Mouse (Mus musculus): ENCODE measurements at regions not wholly inside any gene's neighbourhood (a gene's known extent, or its start where the extent isn't known, plus 50 kb on each side); places are given as distances from the start of the nearest gene placed in this dataset.

- WGBS: 45% methylated on average over 10 of the region's 10 CpGs
- Histone ChIP-seq H3K4me1 (ENCODE audit: control insufficient read depth, insufficient read depth, low read length) (peaks cover 20% of the 10 kb centered on the region), H3K27ac (ENCODE audit: insufficient read depth, low read depth, low read length) (no peak overlapping the region), H3K4me3 (ENCODE audit: insufficient read depth, low read depth, low read length) (no peak overlapping the region)
- no peak for TF ChIP-seq POLR2A (IDR thresholded peaks at IDR 0.05; ENCODE audit: insufficient read depth, low read depth, low read length)
Observed at GRCm38 (mm10) chr16:29816681-29817369, 237.7 kb downstream of the Opa1 start.

DNA sequence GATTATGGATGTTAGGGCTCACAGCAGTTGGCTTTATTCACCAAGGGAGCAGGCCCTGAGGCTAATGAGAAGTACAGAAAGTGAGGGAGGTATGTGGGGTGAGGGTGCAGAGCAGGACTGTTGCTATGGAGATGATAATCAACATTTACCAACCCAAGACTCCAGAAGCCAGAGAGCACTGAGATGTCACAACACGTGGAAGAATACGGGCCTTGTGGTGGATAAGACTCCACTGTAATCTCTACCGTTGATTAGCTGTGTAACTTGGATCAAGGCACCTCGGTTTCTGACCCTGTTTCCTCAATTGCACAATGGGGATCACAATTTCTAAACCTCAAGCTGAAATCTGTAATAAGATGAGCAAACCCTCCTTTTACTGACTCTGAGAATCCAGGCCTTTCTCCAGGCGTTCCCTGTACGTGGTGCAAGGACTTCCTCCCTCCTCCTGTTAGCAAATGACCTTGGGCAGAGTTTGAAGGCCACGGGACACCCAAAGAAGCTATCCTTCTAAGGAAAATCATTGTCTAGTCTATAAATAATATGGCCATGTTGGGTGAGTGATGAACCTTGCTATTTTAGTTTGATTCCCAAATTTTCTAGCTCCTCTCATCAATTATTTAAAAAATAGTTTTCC lies 239.8 kb downstream of the Opa1 start:
- H3K27ac ChIP-seq (ENCODE audit: insufficient read depth, low read depth, low read length): no peak overlapping the region
- WGBS: 64% methylated on average over 7 of the region's 7 CpGs
- no peak for TF ChIP-seq POLR2A (IDR thresholded peaks at IDR 0.05; ENCODE audit: insufficient read depth, low read depth, low read length)
- TF ChIP-seq CTCF (IDR thresholded peaks at IDR 0.05; ENCODE audit: insufficient read depth, low read depth, low read length): no peak
- peaks cover 12% of the 10 kb centered on the region for H3K4me1 ChIP-seq (ENCODE audit: control insufficient read depth, insufficient read depth, low read length)
- no peak overlapping the region for H3K4me3 ChIP-seq (ENCODE audit: insufficient read depth, low read depth, low read length)

DNA sequence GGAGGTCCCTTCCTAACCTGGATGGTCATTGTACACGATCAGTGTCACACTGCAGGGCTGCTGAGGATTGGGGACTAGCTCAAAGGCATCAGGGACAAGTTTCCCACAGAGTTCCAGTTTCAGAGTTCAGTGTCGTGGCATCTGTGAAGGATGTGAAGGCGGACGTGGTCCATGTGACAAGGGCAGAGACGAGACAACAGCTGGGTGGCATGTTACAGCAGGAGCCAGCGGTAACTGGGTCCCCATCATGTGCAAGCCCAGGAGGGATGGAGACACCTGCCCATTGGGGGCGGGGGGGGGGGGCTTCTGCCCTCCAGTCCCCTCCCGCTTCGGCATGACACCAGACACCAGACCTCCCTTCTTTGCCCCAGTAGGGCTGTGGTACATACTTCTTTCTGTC lies 241.6 kb downstream of the Opa1 start:
- TF ChIP-seq CTCF (IDR thresholded peaks at IDR 0.05; ENCODE audit: insufficient read depth, low read depth, low read length) (no peak), POLR2A (IDR thresholded peaks at IDR 0.05; ENCODE audit: insufficient read depth, low read depth, low read length) (no peak)
- Histone ChIP-seq H3K27ac (ENCODE audit: insufficient read depth, low read depth, low read length) (no peak overlapping the region), H3K4me1 (ENCODE audit: control insufficient read depth, insufficient read depth, low read length) (peaks cover 8% of the 10 kb centered on the region), H3K4me3 (ENCODE audit: insufficient read depth, low read depth, low read length) (no peak overlapping the region)
- WGBS: 94% methylated on average over 9 of the region's 9 CpGs

DNA sequence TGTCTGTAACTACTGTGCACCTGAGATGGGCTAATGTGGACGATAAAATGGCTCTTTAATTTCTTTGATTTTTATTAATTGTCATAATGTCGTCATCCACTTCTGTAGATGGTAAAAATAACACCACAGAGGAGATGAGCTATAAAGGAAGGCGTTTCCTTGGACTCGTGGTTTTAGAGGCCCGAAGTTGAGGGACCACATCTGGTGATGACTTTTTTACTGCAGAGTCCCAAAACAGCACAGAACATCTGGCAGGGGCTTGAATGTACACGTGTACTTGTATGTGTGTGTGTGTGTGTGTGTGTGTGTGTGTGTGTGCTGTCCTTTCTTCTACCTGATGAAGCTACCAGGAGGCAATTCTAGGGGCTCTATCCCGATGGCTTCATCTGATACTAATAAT lies 242.1 kb upstream of the Hes1 start:
- H3K4me3 ChIP-seq (ENCODE audit: insufficient read depth, low read depth, low read length): no peak overlapping the region
- 93% methylated on average over 7 of the region's 7 CpGs for WGBS
- H3K27ac ChIP-seq (ENCODE audit: insufficient read depth, low read depth, low read length): no peak overlapping the region
- peaks cover 2% of the 10 kb centered on the region for H3K4me1 ChIP-seq (ENCODE audit: control insufficient read depth, insufficient read depth, low read length)
- TF ChIP-seq CTCF (IDR thresholded peaks at IDR 0.05; ENCODE audit: insufficient read depth, low read depth, low read length) (no peak), POLR2A (IDR thresholded peaks at IDR 0.05; ENCODE audit: insufficient read depth, low read depth, low read length) (no peak)

DNA sequence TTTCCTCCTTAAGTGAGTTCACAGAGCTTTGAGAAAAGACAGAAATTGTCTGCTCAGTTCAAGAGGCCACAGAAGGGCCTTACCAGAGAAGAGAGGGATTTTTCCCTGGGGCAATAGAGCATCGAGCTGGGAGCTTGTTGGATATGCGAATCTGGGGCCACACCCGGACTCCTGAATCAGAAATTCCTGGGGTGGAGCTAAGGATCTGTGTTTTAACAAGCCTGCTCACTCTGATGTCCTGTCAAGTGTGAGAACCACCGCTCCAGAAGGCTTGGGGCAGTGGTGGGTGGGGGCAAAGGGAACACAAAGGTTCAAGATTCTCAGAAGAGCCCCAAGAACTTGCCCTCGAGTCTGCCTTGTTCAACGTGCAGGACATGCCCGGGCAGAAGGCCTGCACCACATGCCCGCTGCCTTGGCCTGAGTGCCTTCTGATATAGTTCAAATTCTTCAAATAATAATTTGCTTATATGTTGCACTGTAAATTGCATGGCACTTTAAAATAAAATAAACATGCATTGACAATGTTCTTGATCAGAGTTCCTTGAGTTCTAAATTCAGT lies 241.3 kb upstream of the Hes1 start:
- TF ChIP-seq CTCF (IDR thresholded peaks at IDR 0.05; ENCODE audit: insufficient read depth, low read depth, low read length) (no peak), POLR2A (IDR thresholded peaks at IDR 0.05; ENCODE audit: insufficient read depth, low read depth, low read length) (no peak)
- 90% methylated on average over 8 of the region's 8 CpGs for WGBS
- Histone ChIP-seq H3K4me3 (ENCODE audit: insufficient read depth, low read depth, low read length) (no peak overlapping the region), H3K27ac (ENCODE audit: insufficient read depth, low read depth, low read length) (no peak overlapping the region), H3K4me1 (ENCODE audit: control insufficient read depth, insufficient read depth, low read length) (no peaks in the 10 kb centered on the region)

DNA sequence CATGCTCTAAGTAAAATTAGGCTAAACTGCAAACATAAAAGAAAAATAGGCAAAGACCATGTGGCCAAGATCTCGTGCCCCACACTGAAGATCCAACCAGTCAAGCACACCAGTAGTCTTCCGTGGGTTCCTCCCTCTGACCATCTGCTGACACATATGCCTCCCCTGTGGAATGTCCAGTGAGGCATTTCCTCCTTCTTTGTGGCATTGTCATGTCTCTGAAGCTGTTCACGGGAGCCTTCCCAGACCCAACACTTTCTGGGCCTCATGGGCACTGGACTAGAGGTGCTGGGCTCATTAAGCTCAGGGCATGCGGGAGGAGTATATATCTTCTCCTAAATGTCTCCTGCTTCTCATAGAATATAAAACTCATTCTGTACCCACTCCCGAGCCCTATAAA lies 237.3 kb upstream of the Hes1 start:
- WGBS: 90% methylated on average over 5 of the region's 5 CpGs
- Histone ChIP-seq H3K27ac (ENCODE audit: insufficient read depth, low read depth, low read length) (no peak overlapping the region), H3K4me3 (ENCODE audit: insufficient read depth, low read depth, low read length) (no peak overlapping the region), H3K4me1 (ENCODE audit: control insufficient read depth, insufficient read depth, low read length) (no peaks in the 10 kb centered on the region)
- TF ChIP-seq CTCF (IDR thresholded peaks at IDR 0.05; ENCODE audit: insufficient read depth, low read depth, low read length): no peak
- TF ChIP-seq POLR2A (IDR thresholded peaks at IDR 0.05; ENCODE audit: insufficient read depth, low read depth, low read length): no peak

DNA sequence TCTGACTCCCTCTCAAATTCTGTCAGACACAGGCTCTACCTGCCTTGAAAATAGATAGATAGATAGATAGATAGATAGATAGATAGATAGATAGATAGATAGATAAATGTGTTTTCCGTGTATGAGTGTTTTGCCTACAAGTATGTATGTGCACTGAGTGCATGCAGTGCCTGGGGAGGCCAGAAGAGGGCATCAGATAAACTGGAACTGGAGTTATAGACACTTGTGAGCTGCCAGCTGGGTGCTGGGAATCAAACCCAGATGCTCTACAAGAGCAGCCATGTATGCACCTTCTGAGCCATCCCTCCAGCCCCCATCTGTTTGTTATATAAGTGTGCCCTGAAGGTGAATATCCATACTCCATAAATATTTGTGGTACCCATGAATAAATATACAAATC lies 236.4 kb upstream of the Hes1 start:
- H3K4me1 ChIP-seq (ENCODE audit: control insufficient read depth, insufficient read depth, low read length): no peaks in the 10 kb centered on the region
- 98% methylated on average over 1 of the region's 1 CpGs for WGBS
- no peak overlapping the region for H3K4me3 ChIP-seq (ENCODE audit: insufficient read depth, low read depth, low read length)
- TF ChIP-seq POLR2A (IDR thresholded peaks at IDR 0.05; ENCODE audit: insufficient read depth, low read depth, low read length) (no peak), CTCF (IDR thresholded peaks at IDR 0.05; ENCODE audit: insufficient read depth, low read depth, low read length) (no peak)
- H3K27ac ChIP-seq (ENCODE audit: insufficient read depth, low read depth, low read length): no peak overlapping the region

DNA sequence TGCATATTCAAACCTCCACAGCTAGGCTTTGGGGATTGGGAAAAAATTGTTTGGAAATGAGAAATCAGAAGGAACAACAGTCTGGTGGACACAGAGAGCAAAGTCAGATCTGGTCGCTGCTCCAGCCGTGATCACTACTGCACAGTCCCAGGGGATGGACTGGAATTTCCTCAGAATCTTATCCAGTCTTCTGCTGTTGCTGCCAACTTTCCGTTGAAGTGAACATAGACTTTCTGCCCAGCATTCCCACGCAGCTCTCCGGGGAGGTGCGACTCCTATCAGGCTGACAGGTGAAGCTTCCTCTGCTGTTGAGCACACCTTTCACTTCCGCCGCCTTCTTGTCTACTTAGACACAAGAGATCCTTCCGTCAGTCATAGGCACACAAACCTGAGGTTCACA lies 234.7 kb upstream of the Hes1 start:
- Histone ChIP-seq H3K4me1 (ENCODE audit: control insufficient read depth, insufficient read depth, low read length) (no peaks in the 10 kb centered on the region), H3K27ac (ENCODE audit: insufficient read depth, low read depth, low read length) (no peak overlapping the region), H3K4me3 (ENCODE audit: insufficient read depth, low read depth, low read length) (no peak overlapping the region)
- TF ChIP-seq CTCF (IDR thresholded peaks at IDR 0.05; ENCODE audit: insufficient read depth, low read depth, low read length): no peak
- TF ChIP-seq POLR2A (IDR thresholded peaks at IDR 0.05; ENCODE audit: insufficient read depth, low read depth, low read length): no peak
- WGBS: 93% methylated on average over 9 of the region's 9 CpGs

GRCm38 (mm10) chr16:29830101-29830500 lies 234.1 kb upstream of the Hes1 start:
- H3K27ac ChIP-seq (ENCODE audit: insufficient read depth, low read depth, low read length): no peak overlapping the region
- no peaks in the 10 kb centered on the region for H3K4me1 ChIP-seq (ENCODE audit: control insufficient read depth, insufficient read depth, low read length)
- H3K4me3 ChIP-seq (ENCODE audit: insufficient read depth, low read depth, low read length): no peak overlapping the region
- TF ChIP-seq CTCF (IDR thresholded peaks at IDR 0.05; ENCODE audit: insufficient read depth, low read depth, low read length): no peak
- TF ChIP-seq POLR2A (IDR thresholded peaks at IDR 0.05; ENCODE audit: insufficient read depth, low read depth, low read length): no peak
